Mouse (Mus musculus) liver, adult 2 months (tissue): ENCODE results near the gene Aldoc.

Experiments used
- CTCF ChIP-seq: fragments of 200-500 bp; IDR thresholded peaks from 2 replicates; pipeline ENCODE4 v1.5.1; 2011; ENCODE audit warnings: low read depth, low read length, control low read depth
- POLR2A ChIP-seq: fragments of 200-500 bp; IDR thresholded peaks from 2 replicates; pipeline ENCODE4 v1.6.1; 2011; ENCODE audit warnings: low read length, control low read depth; ENCODE audit not compliant: insufficient read depth; ENCODE audit errors: extremely low read depth

DNA sequence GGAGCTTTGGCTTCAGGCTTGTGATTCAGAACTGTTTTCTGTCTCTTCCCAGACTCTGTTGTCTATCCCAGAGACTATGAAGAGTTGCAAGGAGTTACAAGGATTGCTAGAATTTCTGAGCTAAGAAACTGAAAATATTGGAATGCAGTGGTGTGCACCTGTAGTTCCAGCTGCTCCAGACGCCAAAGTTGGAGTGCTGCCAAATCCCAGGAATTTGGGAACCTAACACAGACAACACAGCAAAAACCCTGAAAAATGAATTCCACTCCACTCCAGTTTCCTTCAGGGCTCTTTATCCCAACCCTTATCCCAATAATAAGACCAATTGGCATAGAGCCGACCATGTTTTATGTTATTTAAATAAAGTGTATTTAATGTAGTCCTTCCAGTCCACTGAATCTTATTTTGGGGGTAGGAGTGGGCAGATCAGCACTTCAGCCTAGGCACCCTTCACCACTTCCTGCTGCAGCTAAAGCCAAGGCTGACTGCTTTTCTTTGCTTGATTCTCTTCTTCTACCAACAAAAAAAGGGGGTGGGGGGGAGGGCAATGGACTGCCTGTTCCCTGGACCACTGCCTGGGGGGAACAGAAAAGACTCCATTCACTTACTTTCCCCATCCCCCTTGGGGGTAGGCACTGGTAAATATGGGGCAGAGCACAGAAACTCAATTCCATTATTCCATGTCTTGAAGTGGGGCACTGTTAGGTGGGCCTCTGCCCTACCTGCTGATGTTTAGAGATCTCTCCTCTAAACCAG, 514 bp upstream of the Aldoc start:
- no peak for TF ChIP-seq POLR2A
- TF ChIP-seq CTCF: no peak
